8 mouse cellular contexts compared by ENCODE assay signal in genomic region chr17:26884995-26885926, GRCm38 (mm10). TPM values are rescaled to one million over a fixed set of nuclear protein-coding genes. Genes with fewer than 3 reads are reported as not detected.
DNase-seq lines count a peak whose midpoint lies in the region; ATAC-seq and TF ChIP-seq lines count a peak whose summit lies in the region.

No protein-coding gene starts in this region.

- H3K9ac ChIP-seq in heart, adult 2 months (ENCODE audit: low read depth, low read length): peak overlapping the region; percentile 25
- peak overlapping the region; percentile 48 for H3K9ac ChIP-seq in limb, embryonic 14.5 days (ENCODE audit: low read depth, low read length, severe bottlenecking)
- H3K9ac ChIP-seq in midbrain, embryonic 15.5 days: peak overlapping the region; percentile 18; the same call in 1 of the 2 replicates

- TF ChIP-seq CTCF in heart, adult 2 months (IDR thresholded peaks at IDR 0.05): peak; percentile 79

- H3K4me2 ChIP-seq in limb, embryonic 14.5 days (replicated peaks; ENCODE audit: low read depth, low read length, severe bottlenecking): peak overlapping the region; percentile 57
- H3K4me2 ChIP-seq in midbrain, embryonic 15.5 days: peak overlapping the region; percentile 68

- H3K27me3 ChIP-seq in embryonic facial prominence, embryonic 10.5 days (replicated peaks; ENCODE audit: low read depth, poor library complexity, severe bottlenecking): peaks cover 28% of the 10 kb centered on the region
- H3K27me3 ChIP-seq in heart, adult 2 months (ENCODE audit: control insufficient read depth, insufficient read depth, low read length): no peaks in the 10 kb centered on the region
- 0 out of 2 replicates have a peak, but pooled peaks cover 3% of the 10 kb centered on the region for H3K27me3 ChIP-seq in limb, embryonic 14.5 days (ENCODE audit: control insufficient read depth, insufficient read depth, low read length)
- H3K27me3 ChIP-seq in midbrain, embryonic 15.5 days (replicated peaks): peaks cover 6% of the 10 kb centered on the region; the same call in 1 of the 2 replicates

- no peaks in the 10 kb centered on the region for H3K36me3 ChIP-seq in embryonic facial prominence, embryonic 10.5 days (replicated peaks)
- H3K36me3 ChIP-seq in heart, adult 2 months (ENCODE audit: control insufficient read depth, insufficient read depth, low read length): no peaks in the 10 kb centered on the region
- no peaks in the 10 kb centered on the region for H3K36me3 ChIP-seq in limb, embryonic 14.5 days (ENCODE audit: control insufficient read depth, insufficient read depth, low read length)
- H3K36me3 ChIP-seq in midbrain, embryonic 15.5 days (replicated peaks): no peaks in the 10 kb centered on the region

- peak overlapping the region; percentile 55 for H3K4me3 ChIP-seq in embryonic facial prominence, embryonic 10.5 days
- peak overlapping the region; percentile 55 for H3K4me3 ChIP-seq in heart, adult 2 months
- H3K4me3 ChIP-seq in limb, embryonic 14.5 days (replicated peaks; ENCODE audit: low read length): peak overlapping the region; percentile 41
- H3K4me3 ChIP-seq in midbrain, embryonic 15.5 days: peak overlapping the region; percentile 46

- WGBS in embryonic facial prominence, embryonic 10.5 days: 24% methylated on average over 25 of the region's 25 CpGs
- 9% methylated on average over 25 of the region's 25 CpGs for WGBS in heart, adult 2 months
- 21% methylated on average over 25 of the region's 25 CpGs for WGBS in limb, embryonic 14.5 days
- WGBS in midbrain, embryonic 15.5 days: 22% methylated on average over 25 of the region's 25 CpGs

- no peaks in the 10 kb centered on the region for H3K79me2 ChIP-seq in heart, adult 2 months (replicated peaks; ENCODE audit: control insufficient read depth, insufficient read depth, low read length)

- intact Hi-C loops in heart, adult 2 months (cut with DNase I): loop anchor here (2.0 to 5.0 kb wide), 5 partner anchors 34 to 423 kb away; partner anchors contain the start of gene Atp6v0e

- no peak overlapping the region for H3K27ac ChIP-seq in embryonic facial prominence, embryonic 10.5 days (replicated peaks)
- H3K27ac ChIP-seq in heart, adult 2 months: peak overlapping the region; percentile 65
- no peak overlapping the region for H3K27ac ChIP-seq in limb, embryonic 14.5 days (replicated peaks; ENCODE audit: low read depth, low read length)
- no peak overlapping the region for H3K27ac ChIP-seq in midbrain, embryonic 15.5 days

- TF ChIP-seq POLR2A in heart, adult 2 months (IDR thresholded peaks at IDR 0.05; ENCODE audit: insufficient read depth, low read depth, low read length): peak; percentile 47; the same call in 1 of the 2 replicates
- TF ChIP-seq POLR2A in limb, embryonic 14.5 days (IDR thresholded peaks at IDR 0.05; ENCODE audit: borderline replicate concordance, extremely low read depth, insufficient read depth, insufficient read length): no peak

- peak; percentile 43; the same call in 1 of the 2 replicates for TF ChIP-seq EP300 in heart, adult 2 months (IDR thresholded peaks at IDR 0.05; ENCODE audit: insufficient read depth, low read depth, low read length)

- peak; percentile 82 for DNase-seq in 3134 (ENCODE audit: extremely low read depth, insufficient read length, low spot score)
- DNase-seq in adrenal gland, adult 8-10 months: peak; percentile 79
- peak; percentile 77 for DNase-seq in embryonic facial prominence, embryonic 10.5 days (ENCODE audit: low spot score)
- DNase-seq in heart, adult 2 months: peak; percentile 88 to 89
- peak; percentile 82 for DNase-seq in kidney, adult 18-20 months
- peak; percentile 66 for DNase-seq in limb, embryonic 14.5 days (ENCODE audit: low spot score)
- DNase-seq in spleen, adult 18-20 months: peak; percentile 68 to 86

- peaks cover 28% of the 10 kb centered on the region for H3K4me1 ChIP-seq in embryonic facial prominence, embryonic 10.5 days
- peaks cover 7% of the 10 kb centered on the region for H3K4me1 ChIP-seq in heart, adult 2 months (ENCODE audit: control insufficient read depth, insufficient read depth, low read length)
- no peaks in the 10 kb centered on the region for H3K4me1 ChIP-seq in limb, embryonic 14.5 days (ENCODE audit: control insufficient read depth, insufficient read depth, low read length)
- peaks cover 23% of the 10 kb centered on the region for H3K4me1 ChIP-seq in midbrain, embryonic 15.5 days

- peak; percentile 56; the same call in 1 of the 2 replicates for ATAC-seq in limb, embryonic 14.5 days (ENCODE audit: low FRiP score, low read depth)
- peak; percentile 54; the same call in 1 of the 2 replicates for ATAC-seq in midbrain, embryonic 15.5 days (replicated peaks)

- H3K9me3 ChIP-seq in embryonic facial prominence, embryonic 10.5 days: 0 out of 2 replicates have a peak, but pooled peaks cover 4% of the 10 kb centered on the region
- no peaks in the 10 kb centered on the region for H3K9me3 ChIP-seq in limb, embryonic 14.5 days (ENCODE audit: control insufficient read depth, low read length)
- no peaks in the 10 kb centered on the region for H3K9me3 ChIP-seq in midbrain, embryonic 15.5 days

RNA-seq across cellular contexts. Expression of gene Kifc5b, which starts 31.6 kb away (rescaled TPM):
- 1 to 10 TPM; 1.0 to 3.2 (median 1.6) TPM for total RNA-seq in adrenal gland, adult 8-10 months (2022)
- 11.6 and 12.1 TPM in 2 replicates for polyA plus RNA-seq in embryonic facial prominence, embryonic 10.5 days (2016; fragmentation: Nextera tagmentation; extraction: Ambion mirVana)
- under 1 TPM; 0.26 to 0.36 TPM for total RNA-seq in heart, adult 2 months (2021)
- polyA plus RNA-seq in heart, adult 2 months (2012; rRNA removed): 0.62 and 0.79 TPM in 2 replicates
- polyA plus RNA-seq in limb, embryonic 14.5 days (2012; rRNA removed): 23.7 TPM in 2 replicates
- 4.9 and 5.9 TPM in 2 replicates for polyA plus RNA-seq in limb, embryonic 14.5 days (2014; fragmentation: Nextera tagmentation; extraction: Ambion mirVana)
- polyA plus RNA-seq in midbrain, embryonic 15.5 days (2015; fragmentation: Nextera tagmentation; extraction: Ambion mirVana): 3.3 and 3.5 TPM in 2 replicates

RNA-seq across cellular contexts. Expression of gene Nkx2-5, which starts 40.5 kb away (rescaled TPM):
- not detected for total RNA-seq in adrenal gland, adult 8-10 months (2022)
- 0.48 and 0.75 TPM in 2 replicates for polyA plus RNA-seq in embryonic facial prominence, embryonic 10.5 days (2016; fragmentation: Nextera tagmentation; extraction: Ambion mirVana)
- 10 to 100 TPM; 87.1 to 96.3 TPM for total RNA-seq in heart, adult 2 months (2021)
- polyA plus RNA-seq in heart, adult 2 months (2012; rRNA removed): 72.6 and 104 TPM in 2 replicates
- 0.06 and 0.15 TPM in 2 replicates for polyA plus RNA-seq in limb, embryonic 14.5 days (2012; rRNA removed)
- not detected in 2 replicates for polyA plus RNA-seq in limb, embryonic 14.5 days (2014; fragmentation: Nextera tagmentation; extraction: Ambion mirVana)
- 0.10 and 0.92 TPM in 2 replicates for polyA plus RNA-seq in midbrain, embryonic 15.5 days (2015; fragmentation: Nextera tagmentation; extraction: Ambion mirVana)

RNA-seq across cellular contexts. Expression of gene Phf1, which starts 47.6 kb away (rescaled TPM):
- total RNA-seq in adrenal gland, adult 8-10 months (2022): 10 to 100 TPM; 46.9 to 60.1 (median 53.5) TPM
- polyA plus RNA-seq in embryonic facial prominence, embryonic 10.5 days (2016; fragmentation: Nextera tagmentation; extraction: Ambion mirVana): 3.8 and 4.7 TPM in 2 replicates
- 10 to 100 TPM; 17.8 to 18.1 TPM for total RNA-seq in heart, adult 2 months (2021)
- 35.3 and 36.8 TPM in 2 replicates for polyA plus RNA-seq in heart, adult 2 months (2012; rRNA removed)
- polyA plus RNA-seq in limb, embryonic 14.5 days (2012; rRNA removed): 56.6 and 72.8 TPM in 2 replicates
- 11.9 and 12.8 TPM in 2 replicates for polyA plus RNA-seq in limb, embryonic 14.5 days (2014; fragmentation: Nextera tagmentation; extraction: Ambion mirVana)
- 27.2 and 29.5 TPM in 2 replicates for polyA plus RNA-seq in midbrain, embryonic 15.5 days (2015; fragmentation: Nextera tagmentation; extraction: Ambion mirVana)

RNA-seq across cellular contexts. Expression of gene Cuta, which starts 54.1 kb away (rescaled TPM):
- total RNA-seq in adrenal gland, adult 8-10 months (2022): 100 to 1,000 TPM; 151 to 162 (median 155) TPM
- polyA plus RNA-seq in embryonic facial prominence, embryonic 10.5 days (2016; fragmentation: Nextera tagmentation; extraction: Ambion mirVana): 176 and 182 TPM in 2 replicates
- total RNA-seq in heart, adult 2 months (2021): 10 to 100 TPM; 78.6 to 94.2 TPM
- 85.1 and 96.6 TPM in 2 replicates for polyA plus RNA-seq in heart, adult 2 months (2012; rRNA removed)
- polyA plus RNA-seq in limb, embryonic 14.5 days (2012; rRNA removed): 127 and 172 TPM in 2 replicates
- polyA plus RNA-seq in limb, embryonic 14.5 days (2014; fragmentation: Nextera tagmentation; extraction: Ambion mirVana): 146 and 158 TPM in 2 replicates
- 127 and 131 TPM in 2 replicates for polyA plus RNA-seq in midbrain, embryonic 15.5 days (2015; fragmentation: Nextera tagmentation; extraction: Ambion mirVana)

RNA-seq across cellular contexts. Expression of gene Syngap1, which starts 55.8 kb away (rescaled TPM):
- total RNA-seq in adrenal gland, adult 8-10 months (2022): 10 to 100 TPM; 19.7 to 36.9 (median 26.9) TPM
- polyA plus RNA-seq in embryonic facial prominence, embryonic 10.5 days (2016; fragmentation: Nextera tagmentation; extraction: Ambion mirVana): 1.4 and 1.6 TPM in 2 replicates
- total RNA-seq in heart, adult 2 months (2021): 1 to 10 TPM; 4.1 to 4.2 TPM
- 6.7 and 9.0 TPM in 2 replicates for polyA plus RNA-seq in heart, adult 2 months (2012; rRNA removed)
- 82.4 and 111 TPM in 2 replicates for polyA plus RNA-seq in limb, embryonic 14.5 days (2012; rRNA removed)
- 2.0 and 2.4 TPM in 2 replicates for polyA plus RNA-seq in limb, embryonic 14.5 days (2014; fragmentation: Nextera tagmentation; extraction: Ambion mirVana)
- polyA plus RNA-seq in midbrain, embryonic 15.5 days (2015; fragmentation: Nextera tagmentation; extraction: Ambion mirVana): 6.0 and 7.3 TPM in 2 replicates

Comparison
In these comparisons a context has a peak if more than half of its experiments do, and no peak if none do; other contexts are left out.
1. RNA of gene Nkx2-5, which starts 40.5 kb away (polyA plus RNA-seq): 72.6 to 104 TPM in heart, adult 2 months; 0.48 to 0.75 TPM in embryonic facial prominence, embryonic 10.5 days, 0.10 to 0.92 TPM in midbrain, embryonic 15.5 days and 0.06 to 0.15 TPM in limb, embryonic 14.5 days; every median in the first group is over 10 times any median in the second.
2. Peak in every context shown above with its lines, with median percentiles within 50 percentile points of each other: DNase-seq, H3K4me3 ChIP-seq and H3K9ac ChIP-seq.